Mouse (Mus musculus): ENCODE data around the gene Olfr1281. TPM values are rescaled to one million over a fixed set of nuclear protein-coding genes. Genes with fewer than 3 reads are reported as not detected.

The Olfr1281 gene
- polyA plus RNA-seq, 1 experiment = not detected

DNA sequence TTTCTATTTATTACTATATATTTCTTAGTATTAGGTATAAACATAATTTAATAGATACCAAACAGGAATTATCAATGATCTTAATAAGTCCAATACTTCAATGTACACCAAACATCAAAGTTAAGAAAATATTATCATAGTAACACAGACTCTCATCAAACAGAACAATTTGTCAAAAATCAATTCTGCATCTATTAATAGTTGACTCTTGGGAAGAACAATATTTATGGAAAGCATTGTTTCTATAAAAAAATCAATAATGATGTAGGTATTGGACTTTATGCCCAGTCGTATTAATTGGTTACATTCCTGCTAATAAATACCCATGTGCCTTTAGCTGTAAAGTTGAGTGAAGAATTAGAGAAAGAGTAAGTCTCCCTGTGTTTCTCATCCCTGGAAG, 48.9 kb downstream of the Olfr1281 start, which contains the start of gene Olfr1284:
TSS of gene Olfr1284 (plus strand) at position 301 of the 400 bp plus-strand sequence.
- H3K27me3 ChIP-seq (ENCODE audit: control insufficient read depth, insufficient read depth, low read length) = no peaks in the 10 kb centered on the region
- TF ChIP-seq CTCF (IDR thresholded peaks at IDR 0.05; ENCODE audit: extremely low read depth, insufficient read length, insufficient replicate concordance, low read depth, low read length) (no peak), POLR2A (IDR thresholded peaks at IDR 0.05; ENCODE audit: low read depth, low read length) (no peak)
- H3K27ac ChIP-seq (ENCODE audit: insufficient read depth, low read depth, low read length) = no peak within 1 kb of the TSS
- WGBS = 76% methylated on average over 1 of the region's 1 CpGs
- H3K4me3 ChIP-seq (ENCODE audit: low read depth, low read length) = no peak within 1 kb of the TSS
- H3K4me1 ChIP-seq (ENCODE audit: control insufficient read depth, insufficient read depth, insufficient read length, low read length) = no peaks in the 10 kb centered on the region
- H3K36me3 ChIP-seq (ENCODE audit: control insufficient read depth, insufficient read depth, low read length) = no peaks in the 10 kb centered on the region

Other genes with a start within 250 kb of the Olfr1281 start
- not detected in 2 replicates for gene Gm13941, start 220.5 kb upstream of the Olfr1281 start, polyA plus RNA-seq (2012; rRNA removed)
- not detected in 2 replicates for gene Gm15130, start 173.6 kb upstream of the Olfr1281 start, polyA plus RNA-seq (2012; rRNA removed)
- not detected in 2 replicates for gene 4930430A15Rik, start 96.9 kb upstream of the Olfr1281 start, polyA plus RNA-seq (2012; rRNA removed)
- not detected in 2 replicates for gene Olfr1275, start 91.2 kb upstream of the Olfr1281 start, polyA plus RNA-seq (2012; rRNA removed)
- gene Olfr1276, start 72.0 kb upstream of the Olfr1281 start, polyA plus RNA-seq (2012; rRNA removed) = not detected in 2 replicates
- gene Olfr1277, start 52.4 kb upstream of the Olfr1281 start, polyA plus RNA-seq (2012; rRNA removed) = not detected in 2 replicates
- not detected in 2 replicates for gene Olfr1278, start 36.4 kb upstream of the Olfr1281 start, polyA plus RNA-seq (2012; rRNA removed)
- not detected in 2 replicates for gene Olfr1279, start 25.9 kb upstream of the Olfr1281 start, polyA plus RNA-seq (2012; rRNA removed)
- gene Olfr1280, start 12.5 kb upstream of the Olfr1281 start, polyA plus RNA-seq (2012; rRNA removed) = not detected in 2 replicates
- not detected in 2 replicates for gene Olfr1282, start 9.6 kb downstream of the Olfr1281 start, polyA plus RNA-seq (2012; rRNA removed)
- not detected in 2 replicates for gene Olfr1283, start 40.3 kb downstream of the Olfr1281 start, polyA plus RNA-seq (2012; rRNA removed)
- gene Olfr1284, start 49.0 kb downstream of the Olfr1281 start, polyA plus RNA-seq (2012; rRNA removed) = not detected in 2 replicates
- not detected in 2 replicates for gene Olfr1286, start 96.6 kb downstream of the Olfr1281 start, polyA plus RNA-seq (2012; rRNA removed)
- not detected in 2 replicates for gene Olfr1287, start 122.6 kb downstream of the Olfr1281 start, polyA plus RNA-seq (2012; rRNA removed)
- not detected in 2 replicates for gene Olfr1288, start 147.6 kb downstream of the Olfr1281 start, polyA plus RNA-seq (2012; rRNA removed)
- gene Olfr1289, start 154.3 kb downstream of the Olfr1281 start, polyA plus RNA-seq (2012; rRNA removed) = not detected in 2 replicates
- gene Olfr1290, start 167.3 kb downstream of the Olfr1281 start, polyA plus RNA-seq (2012; rRNA removed) = not detected in 2 replicates
- not detected in 2 replicates for gene Olfr1291-ps1, start 170.7 kb downstream of the Olfr1281 start, polyA plus RNA-seq (2012; rRNA removed)
- not detected in 2 replicates for gene Olfr1293-ps, start 198.7 kb downstream of the Olfr1281 start, polyA plus RNA-seq (2012; rRNA removed)
- gene Olfr1294, start 213.8 kb downstream of the Olfr1281 start, polyA plus RNA-seq (2012; rRNA removed) = not detected in 2 replicates
- gene Olfr1295, start 243.2 kb downstream of the Olfr1281 start, polyA plus RNA-seq (2012; rRNA removed) = not detected in 2 replicates

All from small intestine, adult 2 months (tissue).